Mouse (Mus musculus): ENCODE measurements around the gene Ift140. TPM values are rescaled to one million over a fixed set of nuclear protein-coding genes. Genes with fewer than 3 reads are reported as not detected.
"Not testable (repeated sequence)": the region's sequence is repeated elsewhere in the genome, so short reads cannot be mapped to it uniquely, and the experiment has no call there.

The Ift140 gene
- polyA plus RNA-seq, 1 experiment from 2014 or later: 17.3 TPM

GRCm38 (mm10) chr17:25115664-25116432 is 100.0 kb downstream of the Ift140 start, which contains the start of gene Telo2:
Telo2 (minus strand) TSS chr17:25115967.
- whole genome bisulfite sequencing: 5% methylated on average over 40 of the region's 40 CpGs
- peak within 1 kb of the TSS; percentile 94 for H3K27ac ChIP-seq (replicated peaks; ENCODE audit: low read depth, low read length)
- peak within 1 kb of the TSS; percentile 77 for H3K9ac ChIP-seq (replicated peaks; ENCODE audit: low read length)
- H3K9me3 ChIP-seq (ENCODE audit: control insufficient read depth, low read length): no peaks in the 10 kb centered on the region
- peak within 1 kb of the TSS; percentile 99 for H3K4me2 ChIP-seq (ENCODE audit: low read length)
- peak; percentile 90 for ATAC-seq (ENCODE audit: low FRiP score, low TSS enrichment)
- peak; percentile 96 for DNase-seq
- peaks cover 8% of the 10 kb centered on the region for H3K4me1 ChIP-seq (ENCODE audit: control insufficient read depth, insufficient read depth, low read length)
- H3K36me3 ChIP-seq (ENCODE audit: control insufficient read depth, insufficient read depth, low read length): peaks cover 4% of the 10 kb centered on the region
- H3K27me3 ChIP-seq (ENCODE audit: control insufficient read depth, insufficient read depth, low read length): no peaks in the 10 kb centered on the region
- peak within 1 kb of the TSS; percentile 63 for H3K4me3 ChIP-seq (replicated peaks; ENCODE audit: low read depth, low read length)

GRCm38 (mm10) chr17:25117263-25117662 is 101.4 kb downstream of the Ift140 start:
- no peak for ATAC-seq (ENCODE audit: low FRiP score, low TSS enrichment)
- Histone ChIP-seq H3K9ac (replicated peaks; ENCODE audit: low read length) (no peak overlapping the region), H3K27me3 (ENCODE audit: control insufficient read depth, insufficient read depth, low read length) (no peaks in the 10 kb centered on the region), H3K27ac (replicated peaks; ENCODE audit: low read depth, low read length) (no peak overlapping the region), H3K4me1 (ENCODE audit: control insufficient read depth, insufficient read depth, low read length) (peaks cover 8% of the 10 kb centered on the region), H3K4me2 (ENCODE audit: low read length) (no peak overlapping the region), H3K4me3 (replicated peaks; ENCODE audit: low read depth, low read length) (no peak overlapping the region), H3K36me3 (ENCODE audit: control insufficient read depth, insufficient read depth, low read length) (peaks cover 3% of the 10 kb centered on the region; the same call in 1 of the 2 replicates), H3K9me3 (ENCODE audit: control insufficient read depth, low read length) (no peaks in the 10 kb centered on the region)
- peak; percentile 10 for DNase-seq
- WGBS: 28% methylated on average over 4 of the region's 4 CpGs

GRCm38 (mm10) chr17:25120406-25120805 is 104.5 kb downstream of the Ift140 start, which contains the start of gene Ptx4:
Ptx4 (plus strand) TSS chr17:25120760.
- no peaks in the 10 kb centered on the region; the same call in 1 of the 2 replicates for H3K27me3 ChIP-seq (ENCODE audit: control insufficient read depth, insufficient read depth, low read length)
- WGBS: 41% methylated on average over 3 of the region's 3 CpGs
- no peaks in the 10 kb centered on the region for H3K36me3 ChIP-seq (ENCODE audit: control insufficient read depth, insufficient read depth, low read length)
- H3K4me1 ChIP-seq (ENCODE audit: control insufficient read depth, insufficient read depth, low read length): no peaks in the 10 kb centered on the region
- no peaks in the 10 kb centered on the region for H3K9me3 ChIP-seq (ENCODE audit: control insufficient read depth, low read length)
- no peak within 1 kb of the TSS for H3K9ac ChIP-seq (replicated peaks; ENCODE audit: low read length)
- ATAC-seq (ENCODE audit: low FRiP score, low TSS enrichment) (no peak), DNase-seq (no peak)
- no peak within 1 kb of the TSS for H3K4me3 ChIP-seq (replicated peaks; ENCODE audit: low read depth, low read length)
- no peak within 1 kb of the TSS for H3K4me2 ChIP-seq (ENCODE audit: low read length)
- no peak within 1 kb of the TSS for H3K27ac ChIP-seq (replicated peaks; ENCODE audit: low read depth, low read length)

- H3K36me3 ChIP-seq (ENCODE audit: control insufficient read depth, insufficient read depth, low read length): no peaks in the 10 kb centered on the region
- H3K27ac ChIP-seq (replicated peaks; ENCODE audit: low read depth, low read length): no peak overlapping the region
- H3K9me3 ChIP-seq (ENCODE audit: control insufficient read depth, low read length): no peaks in the 10 kb centered on the region
- H3K4me3 ChIP-seq (replicated peaks; ENCODE audit: low read depth, low read length): no peak overlapping the region
- H3K4me2 ChIP-seq (ENCODE audit: low read length): no peak overlapping the region
- ATAC-seq (ENCODE audit: low FRiP score, low TSS enrichment) (no peak), DNase-seq (peak; percentile 2)
- H3K27me3 ChIP-seq (ENCODE audit: control insufficient read depth, insufficient read depth, low read length): no peaks in the 10 kb centered on the region; the same call in 1 of the 2 replicates
- WGBS: 31% methylated on average over 7 of the region's 7 CpGs
- no peak overlapping the region for H3K9ac ChIP-seq (replicated peaks; ENCODE audit: low read length)
- no peaks in the 10 kb centered on the region for H3K4me1 ChIP-seq (ENCODE audit: control insufficient read depth, insufficient read depth, low read length)
Observed at GRCm38 (mm10) chr17:25123979-25124378, 108.1 kb downstream of the Ift140 start.

- not testable (repeated sequence) for H3K36me3 ChIP-seq (ENCODE audit: control insufficient read depth, insufficient read depth, low read length); H3K9me3 ChIP-seq (ENCODE audit: control insufficient read depth, low read length); H3K4me3 ChIP-seq (replicated peaks; ENCODE audit: low read depth, low read length); H3K9ac ChIP-seq (replicated peaks; ENCODE audit: low read length); H3K27me3 ChIP-seq (ENCODE audit: control insufficient read depth, insufficient read depth, low read length); H3K4me2 ChIP-seq (ENCODE audit: low read length); H3K4me1 ChIP-seq (ENCODE audit: control insufficient read depth, insufficient read depth, low read length); ATAC-seq (ENCODE audit: low FRiP score, low TSS enrichment); H3K27ac ChIP-seq (replicated peaks; ENCODE audit: low read depth, low read length); DNase-seq
- WGBS: 70% methylated on average over 3 of the region's 3 CpGs
Observed at GRCm38 (mm10) chr17:25125442-25126060, 109.7 kb downstream of the Ift140 start.

GRCm38 (mm10) chr17:25127079-25127478 is 111.2 kb downstream of the Ift140 start:
- H3K4me2 ChIP-seq (ENCODE audit: low read length): no peak overlapping the region
- H3K27ac ChIP-seq (replicated peaks; ENCODE audit: low read depth, low read length): no peak overlapping the region
- no peak overlapping the region for H3K4me3 ChIP-seq (replicated peaks; ENCODE audit: low read depth, low read length)
- H3K9ac ChIP-seq (replicated peaks; ENCODE audit: low read length): no peak overlapping the region; the same call in 1 of the 2 replicates
- H3K4me1 ChIP-seq (ENCODE audit: control insufficient read depth, insufficient read depth, low read length): no peaks in the 10 kb centered on the region
- H3K27me3 ChIP-seq (ENCODE audit: control insufficient read depth, insufficient read depth, low read length): no peaks in the 10 kb centered on the region; the same call in 1 of the 2 replicates
- WGBS: 66% methylated on average over 8 of the region's 8 CpGs
- no peaks in the 10 kb centered on the region for H3K9me3 ChIP-seq (ENCODE audit: control insufficient read depth, low read length)
- DNase-seq (peak; percentile 14), ATAC-seq (ENCODE audit: low FRiP score, low TSS enrichment) (no peak)
- no peaks in the 10 kb centered on the region for H3K36me3 ChIP-seq (ENCODE audit: control insufficient read depth, insufficient read depth, low read length)

- H3K4me3 ChIP-seq (replicated peaks; ENCODE audit: low read depth, low read length): no peak overlapping the region
- no peak overlapping the region for H3K4me2 ChIP-seq (ENCODE audit: low read length)
- DNase-seq: no peak
- 83% methylated on average over 9 of the region's 9 CpGs for WGBS
- no peak for ATAC-seq (ENCODE audit: low FRiP score, low TSS enrichment)
- no peaks in the 10 kb centered on the region; the same call in 1 of the 2 replicates for H3K27me3 ChIP-seq (ENCODE audit: control insufficient read depth, insufficient read depth, low read length)
- no peaks in the 10 kb centered on the region for H3K9me3 ChIP-seq (ENCODE audit: control insufficient read depth, low read length)
- H3K4me1 ChIP-seq (ENCODE audit: control insufficient read depth, insufficient read depth, low read length): no peaks in the 10 kb centered on the region
- no peak overlapping the region for H3K27ac ChIP-seq (replicated peaks; ENCODE audit: low read depth, low read length)
- H3K36me3 ChIP-seq (ENCODE audit: control insufficient read depth, insufficient read depth, low read length): no peaks in the 10 kb centered on the region
- H3K9ac ChIP-seq (replicated peaks; ENCODE audit: low read length): no peak overlapping the region
Observed at GRCm38 (mm10) chr17:25127681-25128080, 111.8 kb downstream of the Ift140 start.

- no peak overlapping the region for H3K27ac ChIP-seq (replicated peaks; ENCODE audit: low read depth, low read length)
- H3K4me3 ChIP-seq (replicated peaks; ENCODE audit: low read depth, low read length): no peak overlapping the region
- H3K36me3 ChIP-seq (ENCODE audit: control insufficient read depth, insufficient read depth, low read length): no peaks in the 10 kb centered on the region
- 88% methylated on average over 1 of the region's 1 CpGs for WGBS
- ATAC-seq (ENCODE audit: low FRiP score, low TSS enrichment) (no peak), DNase-seq (no peak)
- H3K4me1 ChIP-seq (ENCODE audit: control insufficient read depth, insufficient read depth, low read length): peaks cover 7% of the 10 kb centered on the region
- no peaks in the 10 kb centered on the region for H3K27me3 ChIP-seq (ENCODE audit: control insufficient read depth, insufficient read depth, low read length)
- H3K9me3 ChIP-seq (ENCODE audit: control insufficient read depth, low read length): no peaks in the 10 kb centered on the region
- no peak overlapping the region for H3K4me2 ChIP-seq (ENCODE audit: low read length)
- no peak overlapping the region for H3K9ac ChIP-seq (replicated peaks; ENCODE audit: low read length)
Observed at GRCm38 (mm10) chr17:25130060-25130459, 114.2 kb downstream of the Ift140 start.
